Mouse (Mus musculus): ENCODE measurements at regions not wholly inside any gene's neighbourhood (a gene's known extent, or its start where the extent isn't known, plus 50 kb on each side); places are given as distances from the start of the nearest gene placed in this dataset.
A peak's percentile ranks its signal among the peaks of the same experiment; 100 is the strongest.

DNA sequence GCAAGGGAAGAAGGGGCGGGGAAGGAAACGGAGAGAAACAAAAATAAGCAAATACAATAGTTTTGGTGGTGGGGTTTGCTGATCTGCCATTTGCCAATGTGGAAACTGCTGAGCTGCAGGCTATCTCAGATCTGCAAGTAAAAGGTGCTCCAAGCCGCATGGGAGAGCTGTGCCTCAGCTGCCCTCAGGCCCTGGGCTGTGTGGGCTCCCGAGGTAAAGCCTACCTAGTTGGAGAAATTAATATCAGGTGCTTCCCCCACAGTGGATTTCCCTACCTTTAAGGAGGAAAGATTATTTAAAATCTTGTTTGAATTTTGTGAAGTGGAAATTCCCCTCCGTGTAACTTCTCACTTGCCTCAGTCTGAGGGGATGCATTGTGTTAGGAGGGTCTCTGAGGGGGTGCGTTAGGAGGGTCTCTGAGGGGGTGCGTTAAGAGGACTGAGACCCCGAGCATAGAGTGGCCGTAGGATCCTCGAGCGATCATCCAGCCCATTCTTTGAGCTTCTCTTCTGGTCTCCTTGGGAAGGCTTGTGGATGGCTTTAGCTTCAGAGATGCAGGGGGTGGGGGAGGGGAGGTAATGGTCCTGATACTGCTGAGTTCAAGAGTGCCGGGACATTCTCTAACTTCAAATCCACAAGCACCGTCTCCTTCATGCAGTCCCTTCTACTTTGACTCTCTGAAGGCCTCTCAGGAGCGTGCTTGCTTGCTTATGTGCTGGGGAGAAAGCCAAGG, 89.9 kb upstream of the Ccnd2 start:
- H3K36me3 ChIP-seq (ENCODE audit: poor library complexity, severe bottlenecking): no peaks in the 10 kb centered on the region
- H3K4me2 ChIP-seq: no peak overlapping the region
- no peak for ATAC-seq
- H3K4me1 ChIP-seq: no peaks in the 10 kb centered on the region
- H3K9ac ChIP-seq: no peak overlapping the region
- no peak overlapping the region for H3K27ac ChIP-seq
- H3K9me3 ChIP-seq (replicated peaks): no peaks in the 10 kb centered on the region
- no peak overlapping the region for H3K4me3 ChIP-seq
- WGBS: 72% methylated on average over 14 of the region's 14 CpGs
- H3K27me3 ChIP-seq: no peaks in the 10 kb centered on the region

DNA sequence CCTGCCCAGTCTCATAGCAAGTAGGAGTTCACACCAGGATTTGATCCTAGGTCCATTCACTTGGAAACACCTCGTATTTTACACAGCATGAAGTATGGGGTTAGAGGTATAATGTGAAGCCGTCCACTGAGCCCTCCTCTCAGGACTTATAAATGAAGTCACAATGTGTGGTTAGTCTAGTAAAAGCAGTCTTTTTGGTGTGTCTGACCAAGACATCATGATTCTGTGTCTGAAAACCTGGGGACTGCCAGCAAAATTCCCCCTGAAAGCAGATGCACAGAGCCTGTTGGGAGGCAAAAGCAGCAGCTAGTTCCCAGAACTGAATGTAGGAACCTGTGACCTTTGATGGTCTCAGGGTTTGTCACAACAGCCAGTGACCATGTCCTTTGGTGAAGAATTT, 91.0 kb upstream of the Ccnd2 start:
- Histone ChIP-seq H3K36me3 (ENCODE audit: poor library complexity, severe bottlenecking) (no peaks in the 10 kb centered on the region), H3K4me1 (no peaks in the 10 kb centered on the region), H3K27ac (no peak overlapping the region), H3K27me3 (no peaks in the 10 kb centered on the region), H3K9me3 (replicated peaks) (no peaks in the 10 kb centered on the region), H3K4me3 (no peak overlapping the region), H3K9ac (no peak overlapping the region), H3K4me2 (no peak overlapping the region)
- ATAC-seq: no peak
- WGBS: 81% methylated on average over 2 of the region's 2 CpGs

DNA sequence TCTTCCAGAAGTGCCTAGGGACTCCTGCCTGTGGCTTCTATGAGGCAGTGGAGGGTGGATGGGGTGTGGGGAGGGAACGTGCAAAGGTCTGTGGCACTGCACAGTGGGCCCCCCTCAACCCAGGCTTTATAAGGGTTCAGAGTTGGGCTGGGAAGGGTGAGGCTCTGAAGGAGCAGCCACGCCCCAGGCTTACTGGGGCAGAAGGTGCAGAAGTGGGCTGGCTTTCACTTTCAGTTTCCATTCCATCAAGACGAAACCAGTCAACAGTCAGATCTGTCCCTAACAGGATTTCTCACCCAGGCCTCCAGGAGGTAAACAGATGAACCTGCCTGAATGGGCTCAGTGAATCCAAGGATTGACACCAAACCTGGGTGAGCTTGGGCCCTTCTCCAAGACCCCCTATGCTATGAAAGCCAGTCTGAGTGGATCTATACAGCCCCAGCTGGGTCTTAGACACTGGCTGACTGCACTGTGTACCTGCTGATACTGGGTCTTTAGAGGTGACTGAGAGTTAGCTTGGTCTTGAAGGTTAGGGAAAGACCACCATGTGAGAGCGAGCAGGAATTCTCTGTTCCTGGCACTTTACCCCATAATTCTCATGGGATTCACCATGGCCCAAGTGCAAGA, 93.9 kb upstream of the Ccnd2 start:
- Histone ChIP-seq H3K27ac (no peak overlapping the region), H3K27me3 (no peaks in the 10 kb centered on the region), H3K4me1 (peaks cover 11% of the 10 kb centered on the region), H3K4me3 (no peak overlapping the region), H3K9ac (no peak overlapping the region), H3K9me3 (replicated peaks) (no peaks in the 10 kb centered on the region), H3K4me2 (no peak overlapping the region), H3K36me3 (ENCODE audit: poor library complexity, severe bottlenecking) (no peaks in the 10 kb centered on the region)
- 87% methylated on average over 4 of the region's 4 CpGs for WGBS
- no peak for ATAC-seq

DNA sequence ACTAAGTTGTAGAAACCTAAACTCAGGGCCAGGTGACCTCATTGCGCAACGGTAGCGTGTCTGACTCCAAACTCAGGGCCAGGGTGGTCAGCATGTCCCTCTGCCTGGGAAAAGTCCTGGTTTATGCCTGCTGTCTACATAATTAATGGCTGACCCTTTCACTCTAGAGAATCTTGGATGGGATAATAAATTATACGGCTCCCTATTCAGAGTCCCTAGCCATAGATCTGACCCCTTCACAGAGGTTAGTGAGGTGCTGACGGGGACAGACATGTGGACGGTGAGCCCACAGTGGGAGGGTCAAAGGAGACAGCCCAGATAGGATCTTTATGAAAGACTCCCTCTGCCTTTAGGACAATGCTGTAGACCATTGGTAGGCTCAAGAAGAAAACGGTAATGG, 94.7 kb upstream of the Ccnd2 start:
- Histone ChIP-seq H3K36me3 (ENCODE audit: poor library complexity, severe bottlenecking) (no peaks in the 10 kb centered on the region), H3K4me1 (peaks cover 19% of the 10 kb centered on the region), H3K9me3 (replicated peaks) (no peaks in the 10 kb centered on the region), H3K4me2 (no peak overlapping the region), H3K9ac (no peak overlapping the region), H3K4me3 (no peak overlapping the region), H3K27me3 (no peaks in the 10 kb centered on the region), H3K27ac (no peak overlapping the region)
- ATAC-seq: no peak
- 89% methylated on average over 7 of the region's 7 CpGs for WGBS

DNA sequence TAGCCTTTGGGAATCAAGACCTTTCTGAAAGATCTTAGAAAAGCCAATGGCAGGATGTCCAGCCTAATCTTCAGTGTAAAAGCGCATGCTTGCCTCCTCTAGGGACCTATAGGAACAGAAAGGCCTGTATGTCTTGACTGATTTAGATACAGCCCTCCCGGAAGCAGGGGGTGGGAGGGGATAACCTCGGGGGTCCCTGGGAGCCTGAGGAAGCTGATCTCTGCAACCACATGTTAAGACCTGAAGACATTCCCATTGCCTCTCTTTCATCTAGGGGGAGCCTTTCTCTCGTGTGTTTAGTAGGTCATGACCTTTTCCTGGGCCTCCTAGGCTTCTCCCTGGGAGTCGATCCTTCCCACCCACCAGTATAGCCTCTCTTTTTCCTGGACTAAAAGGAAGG, 95.3 kb upstream of the Ccnd2 start:
- no peak overlapping the region for H3K4me2 ChIP-seq
- H3K9ac ChIP-seq: no peak overlapping the region
- H3K27ac ChIP-seq: no peak overlapping the region
- no peaks in the 10 kb centered on the region for H3K27me3 ChIP-seq
- WGBS: 40% methylated on average over 5 of the region's 5 CpGs
- no peak overlapping the region for H3K4me3 ChIP-seq
- H3K4me1 ChIP-seq: peaks cover 25% of the 10 kb centered on the region
- no peaks in the 10 kb centered on the region for H3K9me3 ChIP-seq (replicated peaks)
- no peaks in the 10 kb centered on the region for H3K36me3 ChIP-seq (ENCODE audit: poor library complexity, severe bottlenecking)
- ATAC-seq: no peak

DNA sequence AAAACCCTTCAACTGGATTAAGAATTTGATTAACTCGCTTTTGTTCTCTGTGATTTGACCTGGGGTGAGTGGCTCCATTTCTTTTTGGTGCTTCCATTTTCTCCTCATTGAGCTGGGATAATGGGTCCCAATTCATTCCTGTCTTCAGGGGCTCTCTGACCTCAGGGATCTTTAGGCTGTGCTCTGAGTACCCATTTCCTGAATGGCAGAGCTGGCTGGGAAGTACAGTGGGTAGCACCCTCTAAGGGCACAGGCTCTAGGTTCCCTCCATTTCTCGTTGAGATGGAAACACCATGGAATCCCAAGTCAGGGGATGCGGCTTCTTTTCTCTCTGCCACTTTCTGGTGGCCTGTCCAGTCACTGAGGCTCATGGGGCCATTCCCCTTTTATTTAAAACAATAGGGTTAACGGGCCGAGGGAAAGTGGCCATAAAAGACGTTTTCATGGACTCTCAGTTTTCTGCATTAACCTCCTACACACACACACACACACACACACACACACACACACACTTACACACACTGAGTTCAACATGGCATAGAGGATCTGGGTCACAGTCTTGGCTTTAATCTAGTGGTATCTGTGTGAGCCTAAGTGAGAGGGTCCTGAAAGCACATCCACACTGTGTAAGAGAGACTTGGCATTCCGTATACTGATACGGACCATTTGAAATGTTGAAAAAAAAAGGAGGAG, 98.3 kb upstream of the Ccnd2 start:
- Histone ChIP-seq H3K4me2 (no peak overlapping the region), H3K27me3 (no peaks in the 10 kb centered on the region), H3K4me3 (no peak overlapping the region), H3K9me3 (replicated peaks) (no peaks in the 10 kb centered on the region), H3K4me1 (peaks cover 28% of the 10 kb centered on the region), H3K9ac (no peak overlapping the region), H3K36me3 (ENCODE audit: poor library complexity, severe bottlenecking) (no peaks in the 10 kb centered on the region), H3K27ac (no peak overlapping the region)
- ATAC-seq: no peak
- 6% methylated on average over 8 of the region's 8 CpGs for WGBS

DNA sequence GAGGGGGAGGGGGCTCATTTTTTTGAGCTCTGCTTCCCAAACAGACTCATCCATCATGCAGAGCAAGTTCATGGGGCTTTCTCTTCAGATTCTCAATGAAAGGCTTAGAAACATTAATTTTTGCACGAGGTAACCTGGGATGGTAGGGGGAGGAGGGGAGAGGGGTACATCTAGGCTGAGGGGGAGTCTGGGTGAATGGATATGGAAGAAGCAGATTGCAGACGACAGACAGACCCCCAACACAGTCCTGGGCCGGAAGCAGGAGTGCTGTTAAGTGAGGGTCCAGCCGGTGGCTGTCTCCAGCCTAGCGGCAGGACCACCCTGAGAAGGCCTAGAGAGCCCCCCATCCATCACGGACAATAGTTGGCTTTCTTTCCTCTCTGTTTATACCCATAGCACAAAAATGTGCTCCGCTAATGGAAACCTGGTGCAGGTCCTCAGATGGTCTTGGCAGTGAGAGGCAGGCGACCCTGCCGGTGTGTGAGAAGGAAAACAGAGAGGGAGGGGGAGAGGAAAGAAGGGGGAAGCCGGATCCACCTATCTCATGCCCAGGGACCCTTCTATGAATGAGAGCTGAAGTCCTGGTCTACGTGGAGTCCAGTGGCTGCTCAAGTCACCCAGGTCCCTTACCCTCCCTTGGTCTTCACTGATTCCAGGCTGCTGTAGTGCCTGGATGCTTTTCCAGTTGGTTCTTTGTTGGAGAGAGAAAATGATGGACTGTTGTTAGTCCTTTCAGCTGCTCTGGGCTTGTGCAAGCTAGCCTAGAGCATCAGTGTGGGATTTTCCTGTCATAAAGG, 99.1 kb upstream of the Ccnd2 start:
- Histone ChIP-seq H3K27me3 (no peaks in the 10 kb centered on the region), H3K9ac (0 out of 2 replicates have a peak overlapping the region, but pooled peaks have one; percentile 0), H3K4me3 (no peak overlapping the region), H3K9me3 (replicated peaks) (no peaks in the 10 kb centered on the region), H3K4me2 (peak overlapping the region; percentile 38), H3K27ac (peak overlapping the region; percentile 22; the same call in 1 of the 2 replicates), H3K4me1 (peaks cover 28% of the 10 kb centered on the region), H3K36me3 (ENCODE audit: poor library complexity, severe bottlenecking) (no peaks in the 10 kb centered on the region)
- ATAC-seq: peak; percentile 31; the same call in 1 of the 2 replicates
- 4% methylated on average over 11 of the region's 11 CpGs for WGBS

DNA sequence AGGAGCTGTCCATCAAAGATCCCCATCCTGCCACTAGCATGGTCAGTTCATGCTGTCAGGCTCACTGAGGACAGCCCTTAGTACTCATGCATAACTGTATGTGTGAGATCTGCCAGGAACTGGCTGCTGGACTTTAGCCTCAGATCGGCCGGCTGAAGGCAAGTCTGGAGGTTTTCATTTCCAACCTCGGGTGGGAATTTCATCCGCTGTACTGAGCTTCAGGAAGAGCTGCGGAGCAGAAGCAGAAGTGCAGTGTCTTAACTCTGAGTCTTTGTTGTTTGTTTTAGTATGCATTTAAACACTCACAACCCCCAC, 99.6 kb upstream of the Ccnd2 start:
- H3K9ac ChIP-seq: 0 out of 2 replicates have a peak overlapping the region, but pooled peaks have one; percentile 0
- H3K27ac ChIP-seq: peak overlapping the region; percentile 22; the same call in 1 of the 2 replicates
- H3K4me3 ChIP-seq: no peak overlapping the region
- H3K4me1 ChIP-seq: peaks cover 28% of the 10 kb centered on the region
- H3K4me2 ChIP-seq: peak overlapping the region; percentile 38
- 2% methylated on average over 5 of the region's 5 CpGs for WGBS
- no peaks in the 10 kb centered on the region for H3K36me3 ChIP-seq (ENCODE audit: poor library complexity, severe bottlenecking)
- no peaks in the 10 kb centered on the region for H3K27me3 ChIP-seq
- no peaks in the 10 kb centered on the region for H3K9me3 ChIP-seq (replicated peaks)
- ATAC-seq: peak; percentile 23; the same call in 1 of the 2 replicates

DNA sequence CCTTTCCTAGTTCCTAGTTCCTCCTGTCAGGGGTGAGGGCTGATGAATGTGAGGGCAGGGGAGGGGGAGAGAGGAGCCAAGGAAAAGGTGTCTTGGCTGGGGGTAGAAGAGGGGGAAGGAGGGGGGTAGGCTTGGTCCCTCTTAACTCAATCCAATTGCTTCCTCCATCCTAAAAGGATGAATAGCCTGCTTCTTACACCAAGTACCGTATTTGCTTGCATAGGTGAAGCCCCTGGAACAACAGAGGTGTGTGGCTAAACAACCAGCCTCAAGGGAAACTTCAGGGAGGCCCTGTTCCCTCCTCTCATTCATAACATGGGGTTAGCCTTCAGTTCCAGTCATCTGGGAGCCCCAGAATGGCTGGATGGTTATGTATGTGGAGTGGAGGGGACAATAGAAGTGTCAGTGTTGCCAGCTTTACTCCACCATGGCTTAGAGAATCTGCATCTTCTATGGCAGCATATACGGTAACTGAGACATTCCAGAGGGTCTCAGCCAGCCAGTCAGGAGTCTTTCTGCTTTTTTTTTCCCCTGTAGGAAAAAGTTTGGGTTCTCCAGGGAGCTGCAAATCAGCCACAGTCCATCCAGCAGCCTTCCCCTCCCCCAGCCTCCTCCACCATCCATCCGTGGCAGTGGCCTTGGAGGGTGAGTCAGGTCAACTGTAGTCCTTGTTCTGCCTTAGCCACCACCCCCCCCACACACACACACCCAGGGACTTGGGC, 100.2 kb upstream of the Ccnd2 start:
- no peak overlapping the region for H3K4me3 ChIP-seq
- 2% methylated on average over 3 of the region's 3 CpGs for WGBS
- H3K36me3 ChIP-seq (ENCODE audit: poor library complexity, severe bottlenecking): no peaks in the 10 kb centered on the region
- H3K4me1 ChIP-seq: peaks cover 28% of the 10 kb centered on the region
- H3K4me2 ChIP-seq: peak overlapping the region; percentile 38
- H3K9me3 ChIP-seq (replicated peaks): no peaks in the 10 kb centered on the region
- no peaks in the 10 kb centered on the region for H3K27me3 ChIP-seq
- no peak overlapping the region for H3K9ac ChIP-seq
- ATAC-seq: peak; percentile 39; the same call in 1 of the 2 replicates
- peak overlapping the region; percentile 22; the same call in 1 of the 2 replicates for H3K27ac ChIP-seq

DNA sequence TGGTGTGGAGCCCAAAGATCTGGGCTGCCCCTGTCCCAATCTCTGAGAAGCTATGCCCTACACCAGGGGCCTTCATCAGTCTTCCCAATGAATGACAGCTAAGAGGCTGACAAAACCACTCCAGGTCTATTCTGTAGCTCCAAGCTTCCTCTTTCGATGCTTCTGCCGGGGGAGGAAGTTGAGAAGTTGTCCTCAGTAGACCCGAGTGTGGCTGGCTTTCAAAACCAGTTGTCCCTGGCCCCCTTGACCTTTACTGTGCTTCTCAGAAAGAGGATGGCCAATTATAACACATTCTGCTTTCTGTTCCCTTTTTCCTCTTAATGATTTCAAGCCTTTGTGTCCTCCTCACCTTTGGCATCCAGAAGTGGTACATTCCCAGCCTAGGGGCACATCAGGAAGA, 101.9 kb upstream of the Ccnd2 start:
- no peaks in the 10 kb centered on the region for H3K36me3 ChIP-seq (ENCODE audit: poor library complexity, severe bottlenecking)
- no peaks in the 10 kb centered on the region for H3K9me3 ChIP-seq (replicated peaks)
- H3K4me1 ChIP-seq: peaks cover 28% of the 10 kb centered on the region
- H3K4me2 ChIP-seq: no peak overlapping the region
- no peak for ATAC-seq
- H3K27ac ChIP-seq: no peak overlapping the region
- H3K4me3 ChIP-seq: no peak overlapping the region
- H3K9ac ChIP-seq: no peak overlapping the region
- no peaks in the 10 kb centered on the region for H3K27me3 ChIP-seq
- whole genome bisulfite sequencing: 90% methylated on average over 3 of the region's 3 CpGs

DNA sequence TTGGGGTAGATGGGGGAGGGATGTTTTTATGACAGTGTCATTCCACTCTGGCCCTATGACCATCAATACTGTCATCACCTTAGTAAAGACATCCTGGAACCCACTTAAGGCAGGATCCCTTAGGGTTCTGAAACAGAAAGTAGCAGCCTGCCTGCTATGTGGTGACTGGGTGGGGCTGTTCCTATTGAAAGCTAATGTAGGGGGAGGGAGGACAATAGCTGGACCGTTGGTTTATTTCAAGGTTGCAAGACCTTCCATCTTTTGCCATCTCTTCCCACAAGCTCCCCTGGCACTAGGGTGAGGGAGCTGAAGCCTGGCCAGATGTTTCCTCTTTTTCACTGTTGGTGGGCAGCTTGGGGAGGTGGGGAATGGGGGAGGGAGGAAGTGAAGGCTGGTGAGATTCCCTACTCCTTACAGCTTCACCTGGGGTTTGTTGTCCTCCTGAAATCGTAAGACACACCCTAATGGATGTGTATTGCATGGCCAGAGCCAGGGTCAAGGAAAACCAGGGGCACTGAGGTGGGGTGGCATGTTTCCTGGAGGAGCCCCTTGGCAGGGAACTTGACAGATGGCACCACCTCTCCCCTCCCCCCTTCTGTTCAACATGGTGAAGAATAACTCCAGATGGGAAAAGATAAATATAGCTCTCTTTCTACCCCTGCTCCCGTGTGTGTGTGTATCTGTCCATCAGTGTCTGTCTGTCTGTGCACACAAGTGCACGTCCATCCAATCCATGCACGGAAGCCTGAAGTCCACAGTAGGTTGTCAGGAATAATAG, 112.1 kb upstream of the Ccnd2 start:
- H3K4me3 ChIP-seq: no peak overlapping the region
- no peak overlapping the region for H3K4me2 ChIP-seq
- H3K4me1 ChIP-seq: peaks cover 12% of the 10 kb centered on the region
- no peaks in the 10 kb centered on the region for H3K36me3 ChIP-seq (ENCODE audit: poor library complexity, severe bottlenecking)
- no peaks in the 10 kb centered on the region for H3K9me3 ChIP-seq (replicated peaks)
- no peaks in the 10 kb centered on the region for H3K27me3 ChIP-seq
- no peak overlapping the region for H3K9ac ChIP-seq
- no peak overlapping the region for H3K27ac ChIP-seq
- 82% methylated on average over 5 of the region's 5 CpGs for WGBS
- no peak for ATAC-seq

Data from forebrain, embryonic 13.5 days (tissue).